Mouse (Mus musculus): ENCODE measurements at regions not wholly inside any gene's neighbourhood (a gene's known extent, or its start where the extent isn't known, plus 50 kb on each side); places are given as distances from the start of the nearest gene placed in this dataset.

DNA sequence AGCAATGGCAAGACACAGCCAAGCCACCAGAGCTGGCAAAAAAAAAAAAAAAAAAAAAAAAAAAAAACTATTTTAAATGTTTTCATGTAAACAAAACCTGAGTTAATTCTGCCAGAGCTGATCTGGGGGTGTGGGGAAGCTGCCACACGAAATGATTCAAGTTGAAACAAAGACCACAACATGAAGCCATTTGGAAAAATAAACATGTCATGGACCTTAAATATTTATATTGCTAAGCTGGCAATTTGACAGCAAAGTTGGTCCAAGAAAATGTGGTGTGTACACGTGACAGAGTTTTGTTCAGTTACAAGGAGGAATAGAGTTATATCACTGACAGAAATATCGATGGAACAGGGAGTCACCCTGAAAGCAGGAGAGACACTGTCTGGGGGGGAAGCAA lies 67.1 kb upstream of the Cdh5 start:
- H3K36me3 ChIP-seq (ENCODE audit: control insufficient read depth, insufficient read depth, low read length): no peaks in the 10 kb centered on the region
- TF ChIP-seq CTCF (IDR thresholded peaks at IDR 0.05; ENCODE audit: borderline replicate concordance, control insufficient read depth, extremely low read depth, insufficient read depth, low read length, poor library complexity) (no peak), POLR2A (IDR thresholded peaks at IDR 0.05; ENCODE audit: control insufficient read depth, extremely low read depth, insufficient read depth, low read length, poor library complexity) (no peak)
- no peak for DNase-seq
- H3K4me1 ChIP-seq (replicated peaks; ENCODE audit: control insufficient read depth, insufficient read depth, low read length): peaks cover 3% of the 10 kb centered on the region
- WGBS: 78% methylated on average over 3 of the region's 3 CpGs
- no peak overlapping the region for H3K27ac ChIP-seq (ENCODE audit: control insufficient read depth, insufficient read depth, low read length)
- no peak overlapping the region for H3K4me3 ChIP-seq (ENCODE audit: control insufficient read depth, insufficient read depth, low read length)
- H3K27me3 ChIP-seq (ENCODE audit: control insufficient read depth, insufficient read depth, low read length): no peaks in the 10 kb centered on the region

DNA sequence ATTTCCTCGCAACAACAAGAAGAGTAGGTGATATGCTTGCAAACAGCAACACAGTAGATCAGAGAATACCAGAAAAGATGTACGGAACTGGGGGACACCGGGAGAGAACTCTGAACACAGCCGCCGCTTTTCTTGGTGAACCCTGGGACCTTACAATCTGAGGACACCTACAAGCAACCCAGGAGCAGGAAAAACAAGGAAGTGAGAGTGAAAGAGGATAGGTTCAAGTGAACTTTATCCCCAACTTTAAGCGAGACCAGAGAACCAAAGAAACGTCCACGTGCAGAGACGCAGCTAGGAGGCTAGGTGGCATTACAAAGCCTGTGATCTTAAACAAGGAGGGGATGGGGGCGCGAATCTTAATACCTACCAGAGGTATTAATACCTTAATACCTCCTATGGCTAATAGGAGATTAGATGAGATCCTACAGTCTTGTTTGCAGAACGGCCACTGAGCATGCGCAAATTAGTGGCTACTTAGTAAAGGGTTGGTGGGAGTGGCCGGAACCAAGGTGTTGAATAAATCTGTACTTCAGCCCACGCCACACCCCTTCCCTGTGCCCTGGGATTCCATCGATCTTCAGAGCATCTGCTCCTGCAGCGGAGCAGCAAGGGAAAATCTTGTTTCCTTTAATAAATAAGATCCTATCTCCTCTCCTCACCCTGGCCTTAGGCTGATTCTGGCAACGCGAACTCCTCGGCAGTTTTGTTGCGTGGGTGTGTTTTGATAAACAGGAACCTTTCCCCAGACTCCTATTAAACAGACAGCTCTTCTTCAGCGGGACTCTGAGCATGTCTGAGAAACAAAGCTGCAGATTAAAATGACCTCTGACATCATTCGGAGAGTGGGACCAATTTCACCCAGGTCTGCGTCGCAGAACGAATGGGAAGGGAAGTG lies 64.6 kb upstream of the Cdh5 start:
- H3K4me1 ChIP-seq (replicated peaks; ENCODE audit: control insufficient read depth, insufficient read depth, low read length): peaks cover 23% of the 10 kb centered on the region
- no peaks in the 10 kb centered on the region for H3K27me3 ChIP-seq (ENCODE audit: control insufficient read depth, insufficient read depth, low read length)
- no peak for DNase-seq
- no peak overlapping the region for H3K27ac ChIP-seq (ENCODE audit: control insufficient read depth, insufficient read depth, low read length)
- WGBS: 86% methylated on average over 26 of the region's 26 CpGs
- no peak overlapping the region for H3K4me3 ChIP-seq (ENCODE audit: control insufficient read depth, insufficient read depth, low read length)
- H3K36me3 ChIP-seq (ENCODE audit: control insufficient read depth, insufficient read depth, low read length): no peaks in the 10 kb centered on the region
- TF ChIP-seq CTCF (IDR thresholded peaks at IDR 0.05; ENCODE audit: borderline replicate concordance, control insufficient read depth, extremely low read depth, insufficient read depth, low read length, poor library complexity) (no peak), POLR2A (IDR thresholded peaks at IDR 0.05; ENCODE audit: control insufficient read depth, extremely low read depth, insufficient read depth, low read length, poor library complexity) (no peak)

DNA sequence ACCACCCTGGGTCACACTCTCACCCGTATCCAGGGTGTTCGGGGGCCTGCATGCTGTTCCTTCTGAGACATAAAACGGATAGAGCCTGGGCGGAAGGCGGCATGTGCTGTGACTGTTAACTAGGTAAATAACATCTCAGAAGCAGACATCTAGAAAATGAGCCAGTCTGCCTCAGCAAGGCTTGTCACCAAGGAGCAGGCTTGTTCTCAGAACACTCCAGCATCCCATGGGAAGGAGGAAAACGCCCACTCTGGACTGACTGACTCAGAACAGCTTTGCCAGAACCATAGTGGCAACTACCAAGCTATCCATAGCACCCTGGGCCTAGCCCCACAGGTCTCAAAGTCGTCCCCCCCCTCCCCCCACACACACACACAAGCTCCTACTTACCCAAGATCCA lies 63.8 kb upstream of the Cdh5 start:
- TF ChIP-seq CTCF (IDR thresholded peaks at IDR 0.05; ENCODE audit: borderline replicate concordance, control insufficient read depth, extremely low read depth, insufficient read depth, low read length, poor library complexity) (no peak), POLR2A (IDR thresholded peaks at IDR 0.05; ENCODE audit: control insufficient read depth, extremely low read depth, insufficient read depth, low read length, poor library complexity) (no peak)
- peaks cover 28% of the 10 kb centered on the region for H3K4me1 ChIP-seq (replicated peaks; ENCODE audit: control insufficient read depth, insufficient read depth, low read length)
- no peak overlapping the region for H3K27ac ChIP-seq (ENCODE audit: control insufficient read depth, insufficient read depth, low read length)
- H3K4me3 ChIP-seq (ENCODE audit: control insufficient read depth, insufficient read depth, low read length): no peak overlapping the region
- H3K27me3 ChIP-seq (ENCODE audit: control insufficient read depth, insufficient read depth, low read length): no peaks in the 10 kb centered on the region
- H3K36me3 ChIP-seq (ENCODE audit: control insufficient read depth, insufficient read depth, low read length): no peaks in the 10 kb centered on the region
- no peak for DNase-seq
- 95% methylated on average over 7 of the region's 7 CpGs for WGBS

DNA sequence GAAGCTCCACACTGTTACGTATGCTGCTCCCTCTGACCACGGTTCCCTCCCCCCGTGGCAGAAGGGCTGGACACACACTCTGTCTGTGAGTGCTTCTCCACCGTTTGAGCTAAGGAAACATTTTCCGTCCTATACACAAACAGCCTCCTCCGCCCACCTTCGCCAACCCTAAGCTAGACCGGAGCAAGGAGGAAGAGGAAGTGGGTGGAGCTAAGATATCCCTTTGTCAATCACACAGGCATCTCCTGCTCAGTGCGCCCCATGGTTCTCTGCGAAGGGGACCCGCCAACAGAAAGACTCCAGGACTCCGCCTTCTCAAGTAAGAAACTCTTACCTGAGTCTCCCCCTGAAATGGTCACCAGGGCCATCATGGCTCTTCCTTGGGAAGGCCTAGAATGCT lies 61.9 kb upstream of the Cdh5 start:
- peaks cover 34% of the 10 kb centered on the region for H3K4me1 ChIP-seq (replicated peaks; ENCODE audit: control insufficient read depth, insufficient read depth, low read length)
- peak overlapping the region; percentile 83 for H3K27ac ChIP-seq (ENCODE audit: control insufficient read depth, insufficient read depth, low read length)
- DNase-seq: peak; percentile 58
- H3K4me3 ChIP-seq (ENCODE audit: control insufficient read depth, insufficient read depth, low read length): peak overlapping the region; percentile 31
- no peaks in the 10 kb centered on the region for H3K27me3 ChIP-seq (ENCODE audit: control insufficient read depth, insufficient read depth, low read length)
- TF ChIP-seq POLR2A (IDR thresholded peaks at IDR 0.05; ENCODE audit: control insufficient read depth, extremely low read depth, insufficient read depth, low read length, poor library complexity) (0 out of 2 replicates have a peak, but pooled peaks have one; percentile 22), CTCF (IDR thresholded peaks at IDR 0.05; ENCODE audit: borderline replicate concordance, control insufficient read depth, extremely low read depth, insufficient read depth, low read length, poor library complexity) (no peak)
- no peaks in the 10 kb centered on the region for H3K36me3 ChIP-seq (ENCODE audit: control insufficient read depth, insufficient read depth, low read length)
- 19% methylated on average over 12 of the region's 12 CpGs for WGBS

DNA sequence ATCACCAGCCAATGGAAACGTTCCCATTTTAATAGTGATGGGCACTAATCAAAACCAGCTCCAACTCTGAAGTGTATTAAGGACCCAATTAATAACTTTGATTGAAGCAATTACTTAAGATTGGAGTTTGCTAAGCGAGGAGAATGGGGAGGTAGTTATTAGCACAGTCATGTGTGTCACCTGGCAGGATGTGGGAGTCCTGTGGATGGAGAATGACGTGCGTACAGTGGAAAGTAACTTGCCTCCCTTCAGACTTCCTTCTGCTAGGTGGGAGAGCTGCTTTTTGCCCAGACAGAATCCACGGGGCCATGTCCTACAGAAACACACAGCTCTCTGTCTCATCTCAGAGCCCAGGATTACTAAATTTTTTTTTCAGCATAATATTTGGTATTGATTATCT lies 59.9 kb upstream of the Cdh5 start:
- Histone ChIP-seq H3K27ac (ENCODE audit: control insufficient read depth, insufficient read depth, low read length) (no peak overlapping the region), H3K27me3 (ENCODE audit: control insufficient read depth, insufficient read depth, low read length) (no peaks in the 10 kb centered on the region), H3K4me3 (ENCODE audit: control insufficient read depth, insufficient read depth, low read length) (no peak overlapping the region), H3K4me1 (replicated peaks; ENCODE audit: control insufficient read depth, insufficient read depth, low read length) (peaks cover 34% of the 10 kb centered on the region), H3K36me3 (ENCODE audit: control insufficient read depth, insufficient read depth, low read length) (no peaks in the 10 kb centered on the region)
- TF ChIP-seq CTCF (IDR thresholded peaks at IDR 0.05; ENCODE audit: borderline replicate concordance, control insufficient read depth, extremely low read depth, insufficient read depth, low read length, poor library complexity): no peak
- no peak for TF ChIP-seq POLR2A (IDR thresholded peaks at IDR 0.05; ENCODE audit: control insufficient read depth, extremely low read depth, insufficient read depth, low read length, poor library complexity)
- WGBS: 40% methylated on average over 5 of the region's 5 CpGs
- no peak for DNase-seq

DNA sequence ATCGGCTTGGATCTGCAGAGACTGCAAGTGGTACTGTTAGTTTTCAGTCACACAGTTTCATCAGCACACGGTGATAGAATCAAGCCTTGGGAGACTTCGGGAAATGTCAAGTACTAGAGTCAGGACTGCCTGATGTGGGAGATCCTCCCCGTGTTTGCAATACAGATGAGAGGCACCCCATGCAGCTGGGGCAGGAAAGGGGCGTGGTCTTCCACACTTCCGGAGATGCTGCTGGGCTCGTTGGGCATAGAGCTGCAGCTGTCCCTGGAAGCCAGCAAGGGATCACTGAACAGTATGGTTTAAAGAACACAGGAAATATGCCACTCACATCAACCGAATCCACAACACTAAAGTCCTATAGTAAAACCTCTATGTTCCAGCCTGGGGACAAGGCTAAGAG lies 59.0 kb upstream of the Cdh5 start:
- Histone ChIP-seq H3K4me3 (ENCODE audit: control insufficient read depth, insufficient read depth, low read length) (no peak overlapping the region), H3K27me3 (ENCODE audit: control insufficient read depth, insufficient read depth, low read length) (no peaks in the 10 kb centered on the region), H3K27ac (ENCODE audit: control insufficient read depth, insufficient read depth, low read length) (peak overlapping the region; percentile 73), H3K36me3 (ENCODE audit: control insufficient read depth, insufficient read depth, low read length) (no peaks in the 10 kb centered on the region), H3K4me1 (replicated peaks; ENCODE audit: control insufficient read depth, insufficient read depth, low read length) (peaks cover 34% of the 10 kb centered on the region)
- WGBS: 5% methylated on average over 8 of the region's 8 CpGs
- TF ChIP-seq POLR2A (IDR thresholded peaks at IDR 0.05; ENCODE audit: control insufficient read depth, extremely low read depth, insufficient read depth, low read length, poor library complexity) (no peak), CTCF (IDR thresholded peaks at IDR 0.05; ENCODE audit: borderline replicate concordance, control insufficient read depth, extremely low read depth, insufficient read depth, low read length, poor library complexity) (no peak)
- peak; percentile 83 for DNase-seq

Measured in thymus, adult 2 months (tissue).